ENCODE assay signal across 22 mouse cellular contexts in the genomic region with DNA sequence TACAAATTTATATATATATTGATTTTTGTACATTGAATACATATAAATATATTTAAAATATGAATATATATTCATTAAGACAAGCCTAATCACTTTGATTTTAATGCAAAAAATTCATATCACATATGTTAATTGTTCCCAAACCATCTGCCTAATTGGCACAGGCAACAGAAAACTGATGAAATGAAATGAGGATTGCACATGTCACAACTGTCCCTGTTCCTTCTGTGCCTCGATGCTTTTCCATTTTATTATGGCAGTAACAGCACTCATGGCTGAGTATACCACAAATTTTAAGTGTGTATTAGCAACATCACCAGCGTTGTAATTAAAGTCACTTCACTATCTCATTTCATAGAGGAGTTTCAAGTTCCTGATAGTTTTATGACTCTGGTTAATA.
A peak's percentile ranks its signal among the peaks of the same experiment; 100 is the strongest.
DNase-seq lines count a peak whose midpoint lies in the region; ATAC-seq and TF ChIP-seq lines count a peak whose summit lies in the region.
"Had no signal": no experiment of that assay in that cellular context is flagged by ENCODE, and none has a peak within 500 bp of the region (broad histone marks: within the 10 kb centered on the region; RNA-seq: fewer than 3 reads in every experiment).

No protein-coding gene starts in this region.

- H3K4me3 ChIP-seq in forebrain, embryonic 13.5 days, result no peak overlapping the region
- H3K4me3 ChIP-seq in forebrain, embryonic 11.5 days (ENCODE audit: low read depth, low read length), result no peak overlapping the region
- no peak overlapping the region for H3K4me3 ChIP-seq in layer of hippocampus, adult 2 months
- H3K4me3 ChIP-seq in forebrain, postnatal 0 days (ENCODE audit: low read depth, low read length), result no peak overlapping the region
- H3K4me3 ChIP-seq in lung, adult 2 months (replicated peaks; ENCODE audit: extremely low read depth, low read depth, low read length), result no peak overlapping the region
- H3K4me3 ChIP-seq: embryonic facial prominence, embryonic 15.5 days; erythroblast, embryonic 14.5 days; gastrocnemius, adult 2 months; heart, embryonic 12.5 days; hindbrain, embryonic 10.5 days; hindbrain, embryonic 15.5 days had no signal

- peak; percentile 81; the same call in 1 of the 2 replicates for ATAC-seq in forebrain, embryonic 13.5 days
- no peak for ATAC-seq in forebrain, embryonic 11.5 days (replicated peaks; ENCODE audit: low FRiP score)
- ATAC-seq in forebrain, postnatal 0 days, result no peak
- ATAC-seq: activated CD4-positive, CD25-positive, alpha-beta regulatory T cell, adult 4 months; inflammation-experienced regulatory T-cells, adult 6 months; Patski had no signal

- H3K9ac ChIP-seq in forebrain, embryonic 13.5 days, result no peak overlapping the region
- no peak overlapping the region for H3K9ac ChIP-seq in forebrain, embryonic 11.5 days (ENCODE audit: low read length)
- no peak overlapping the region for H3K9ac ChIP-seq in forebrain, postnatal 0 days
- H3K9ac ChIP-seq: embryonic facial prominence, embryonic 15.5 days; heart, embryonic 12.5 days; hindbrain, embryonic 15.5 days had no signal

- no peaks in the 10 kb centered on the region for H3K36me3 ChIP-seq in forebrain, embryonic 13.5 days (ENCODE audit: poor library complexity, severe bottlenecking)
- H3K36me3 ChIP-seq in forebrain, embryonic 11.5 days (ENCODE audit: control insufficient read depth, insufficient read depth, low read length), result no peaks in the 10 kb centered on the region
- no peaks in the 10 kb centered on the region for H3K36me3 ChIP-seq in forebrain, postnatal 0 days (ENCODE audit: insufficient read depth)
- H3K36me3 ChIP-seq: embryonic facial prominence, embryonic 15.5 days; heart, embryonic 12.5 days; hindbrain, embryonic 10.5 days; hindbrain, embryonic 15.5 days had no signal

- H3K4me1 ChIP-seq in forebrain, embryonic 13.5 days, result no peaks in the 10 kb centered on the region
- no peaks in the 10 kb centered on the region for H3K4me1 ChIP-seq in forebrain, embryonic 11.5 days (replicated peaks; ENCODE audit: control insufficient read depth, insufficient read depth, low read length)
- no peaks in the 10 kb centered on the region for H3K4me1 ChIP-seq in forebrain, postnatal 0 days (ENCODE audit: insufficient read depth)
- H3K4me1 ChIP-seq in lung, adult 2 months (ENCODE audit: control insufficient read depth, insufficient read depth, low read length), result no peaks in the 10 kb centered on the region
- H3K4me1 ChIP-seq: embryonic facial prominence, embryonic 15.5 days; heart, embryonic 12.5 days; hindbrain, embryonic 10.5 days; hindbrain, embryonic 15.5 days had no signal

- no peaks in the 10 kb centered on the region for H3K9me3 ChIP-seq in forebrain, embryonic 13.5 days (replicated peaks)
- no peaks in the 10 kb centered on the region for H3K9me3 ChIP-seq in forebrain, embryonic 11.5 days (ENCODE audit: control insufficient read depth, low read length)
- no peaks in the 10 kb centered on the region for H3K9me3 ChIP-seq in forebrain, postnatal 0 days (ENCODE audit: low read length)
- H3K9me3 ChIP-seq: embryonic facial prominence, embryonic 15.5 days; heart, embryonic 12.5 days; hindbrain, embryonic 10.5 days; hindbrain, embryonic 15.5 days had no signal

- no peak overlapping the region for H3K4me2 ChIP-seq in forebrain, embryonic 13.5 days
- H3K4me2 ChIP-seq in forebrain, embryonic 11.5 days (ENCODE audit: low read depth, low read length, severe bottlenecking), result no peak overlapping the region
- H3K4me2 ChIP-seq in forebrain, postnatal 0 days (ENCODE audit: low read depth), result no peak overlapping the region
- H3K4me2 ChIP-seq: embryonic facial prominence, embryonic 15.5 days; heart, embryonic 12.5 days; hindbrain, embryonic 15.5 days had no signal

- DNase-seq in forebrain, embryonic 11.5 days (ENCODE audit: low spot score), result no peak
- DNase-seq in layer of hippocampus, adult 2 months (ENCODE audit: low spot score in 2 of 2), result peak; percentile 19 to 47
- DNase-seq in layer of hippocampus, adult 9-10 months (ENCODE audit: low spot score), result no peak
- DNase-seq in brain, embryonic 14.5 days (ENCODE audit: low read depth), result peak; percentile 76
- peak; percentile 31 for DNase-seq in forebrain, postnatal 0 days
- DNase-seq in lung, adult 2 months, result no peak
- DNase-seq: adrenal gland, postnatal 14 days; cerebellum, adult 18-20 months; embryo, embryonic 11 days; gastrocnemius, adult 2 months; gastrocnemius, postnatal 25 days; kidney, adult 11 months had no signal

- H3K27ac ChIP-seq in forebrain, embryonic 13.5 days, result no peak overlapping the region
- H3K27ac ChIP-seq in forebrain, embryonic 11.5 days (ENCODE audit: low read depth, low read length), result no peak overlapping the region
- peak overlapping the region; percentile 60 for H3K27ac ChIP-seq in layer of hippocampus, adult 2 months
- no peak overlapping the region for H3K27ac ChIP-seq in forebrain, postnatal 0 days (ENCODE audit: low read depth, low read length)
- H3K27ac ChIP-seq: embryonic facial prominence, embryonic 15.5 days; gastrocnemius, adult 2 months; hindbrain, embryonic 10.5 days; hindbrain, embryonic 15.5 days had no signal

- TF ChIP-seq POLR2A in brain, embryonic 14.5 days (IDR thresholded peaks at IDR 0.05; ENCODE audit: borderline replicate concordance, extremely low read depth, insufficient read depth, insufficient read length, poor library complexity, severe bottlenecking), result no peak
- no peak for TF ChIP-seq POLR2A in lung, adult 2 months (IDR thresholded peaks at IDR 0.05; ENCODE audit: borderline replicate concordance, extremely low read depth, low read depth, low read length)

- no peak for TF ChIP-seq CTCF in layer of hippocampus, adult 2 months (conservative IDR thresholded peaks at IDR 0.05)
- no peak for TF ChIP-seq CTCF in brain, embryonic 14.5 days (IDR thresholded peaks at IDR 0.05; ENCODE audit: borderline replicate concordance, extremely low read depth, insufficient read depth, insufficient read length)
- no peak for TF ChIP-seq CTCF in forebrain, postnatal 0 days (IDR thresholded peaks at IDR 0.05; ENCODE audit: low read depth)
- TF ChIP-seq CTCF in lung, adult 2 months (IDR thresholded peaks at IDR 0.05; ENCODE audit: insufficient read depth, low read length), result no peak

- WGBS in forebrain, embryonic 13.5 days, result 76% methylated on average over 2 of the region's 2 CpGs
- 82% methylated on average over 2 of the region's 2 CpGs for WGBS in forebrain, embryonic 11.5 days
- 51% methylated on average over 2 of the region's 2 CpGs for WGBS in forebrain, postnatal 0 days
- 71% methylated on average over 2 of the region's 2 CpGs for WGBS in lung, adult 2 months

- no peaks in the 10 kb centered on the region for H3K27me3 ChIP-seq in forebrain, embryonic 13.5 days
- no peaks in the 10 kb centered on the region for H3K27me3 ChIP-seq in forebrain, embryonic 11.5 days (ENCODE audit: control insufficient read depth, insufficient read depth, low read length)
- H3K27me3 ChIP-seq in forebrain, postnatal 0 days (ENCODE audit: insufficient read depth, low read length), result no peaks in the 10 kb centered on the region
- H3K27me3 ChIP-seq: CH12.LX; embryonic facial prominence, embryonic 15.5 days; heart, embryonic 12.5 days; hindbrain, embryonic 15.5 days; Patski had no signal

Comparison
In these comparisons a context has a peak if more than half of its experiments do, and no peak if none do; other contexts are left out.
1. DNase-seq: peak in layer of hippocampus, adult 2 months (2 of 2), brain, embryonic 14.5 days (single experiment) and forebrain, postnatal 0 days (single experiment); none in forebrain, embryonic 11.5 days (single experiment), layer of hippocampus, adult 9-10 months (single experiment) and lung, adult 2 months (single experiment).